Mouse (Mus musculus) liver, postnatal 0 days (tissue): ENCODE results near the gene Wdr82. TPM values are rescaled to one million over a fixed set of nuclear protein-coding genes. Genes with fewer than 3 reads are reported as not detected.

ENCODE experiments used
- ATAC-seq: fragments of 200-750 bp; cut with Nextera tagmentation; 2 replicates; pipeline ENCODE4 v1.8.0; 2017; ENCODE audit warnings: mild to moderate bottlenecking, moderate library complexity
- DNase-seq: peaks from one replicate; pipeline ENCODE4 v3.0.0-alpha.2; 2016
- H3K27ac ChIP-seq: fragments of 300-500 bp; sonication (generic); 2 replicates; pipeline ENCODE4 v1.5.1; 2014; ENCODE audit warnings: antibody characterized with exemption, moderate library complexity, mild to moderate bottlenecking, low read depth
- H3K27me3 ChIP-seq: fragments of 300-500 bp; sonication (generic); 2 replicates; pipeline ENCODE4 v1.6.1; 2014; ENCODE audit warnings: low read length, control low read depth, mixed read lengths; ENCODE audit not compliant: insufficient read depth
- H3K36me3 ChIP-seq: fragments of 300-500 bp; sonication (generic); replicated peaks from 2 replicates; pipeline ENCODE4 v1.6.1; 2014; ENCODE audit warnings: mild to moderate bottlenecking, control low read depth, low read length, moderate library complexity, mixed read lengths; ENCODE audit not compliant: insufficient read depth
- H3K4me1 ChIP-seq: fragments of 300-500 bp; sonication (generic); 2 replicates; pipeline ENCODE4 v1.6.1; 2014; ENCODE audit warnings: antibody characterized with exemption, mild to moderate bottlenecking, control low read depth; ENCODE audit not compliant: insufficient read depth
- H3K4me2 ChIP-seq: fragments of 300-500 bp; sonication (generic); 2 replicates; pipeline ENCODE4 v1.6.1; 2014; ENCODE audit warnings: low read depth, mild to moderate bottlenecking, low read length, moderate library complexity, mixed read lengths
- H3K4me3 ChIP-seq: fragments of 300-500 bp; sonication (generic); 2 replicates; pipeline ENCODE4 v1.5.1; 2014; ENCODE audit warnings: low read depth, low read length
- H3K9ac ChIP-seq: fragments of 300-500 bp; sonication (generic); replicated peaks from 2 replicates; pipeline ENCODE4 v1.6.1; 2014; ENCODE audit warnings: mild to moderate bottlenecking, moderate library complexity
- H3K9me3 ChIP-seq: fragments of 300-500 bp; sonication (generic); 2 replicates; pipeline ENCODE4 v1.6.1; 2016; ENCODE audit warnings: mild to moderate bottlenecking, control low read depth, low read length, mixed read lengths
- CTCF ChIP-seq: sonication (generic); IDR thresholded peaks from 2 replicates; pipeline ENCODE4 v1.5.1; 2016; ENCODE audit warnings: antibody characterized with exemption, low read depth
- EP300 ChIP-seq: IDR thresholded peaks from 2 replicates; pipeline ENCODE4 v1.6.1; 2016; ENCODE audit warnings: antibody characterized with exemption, low read depth, mild to moderate bottlenecking
- WGBS: fragments of 180-500 bp; shearing (Covaris S2); extraction: QIAGEN DNeasy Blood & Tissue Kit; methylation state at CpG from one replicate; pipeline ENCODE4 v1.1.7; 2014; ENCODE audit not compliant: insufficient replicate concordance; 5-methylcytosine and 5-hydroxymethylcytosine counted together
- polyA plus RNA-seq: library from polyadenylated mRNA; unstranded; fragments of >200 nt; fragmentation: Nextera tagmentation; extraction: Ambion mirVana; gene quantifications from 2 replicates; pipeline ENCODE4 v1.2.1, GENCODE M21; 2015

The Wdr82 gene
- polyA plus RNA-seq, 1 experiment from 2014 or later = 5.7 TPM

DNA sequence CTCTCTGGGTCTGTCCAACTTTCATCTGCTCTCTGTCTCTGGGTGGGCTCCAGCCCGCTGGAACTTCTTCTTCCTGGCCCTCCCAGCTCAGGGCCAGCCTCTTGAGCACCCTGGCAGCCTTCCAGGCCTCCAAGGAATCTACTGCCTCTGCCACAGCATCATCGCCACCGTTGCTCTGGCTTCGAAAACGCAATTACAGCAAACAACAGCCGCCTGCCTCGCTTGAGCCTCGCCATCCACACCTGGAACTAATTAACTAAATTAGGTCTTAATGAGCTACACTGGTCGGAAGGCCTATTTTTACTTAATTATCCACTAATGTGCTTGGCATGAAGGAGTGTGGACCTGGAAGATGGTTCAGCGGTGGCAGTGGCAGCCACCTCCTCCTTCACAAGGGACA is 31.0 kb upstream of the Wdr82 start:
- DNase-seq (no peak), ATAC-seq (no peak)
- 71% methylated on average over 10 of the region's 10 CpGs for WGBS

DNA sequence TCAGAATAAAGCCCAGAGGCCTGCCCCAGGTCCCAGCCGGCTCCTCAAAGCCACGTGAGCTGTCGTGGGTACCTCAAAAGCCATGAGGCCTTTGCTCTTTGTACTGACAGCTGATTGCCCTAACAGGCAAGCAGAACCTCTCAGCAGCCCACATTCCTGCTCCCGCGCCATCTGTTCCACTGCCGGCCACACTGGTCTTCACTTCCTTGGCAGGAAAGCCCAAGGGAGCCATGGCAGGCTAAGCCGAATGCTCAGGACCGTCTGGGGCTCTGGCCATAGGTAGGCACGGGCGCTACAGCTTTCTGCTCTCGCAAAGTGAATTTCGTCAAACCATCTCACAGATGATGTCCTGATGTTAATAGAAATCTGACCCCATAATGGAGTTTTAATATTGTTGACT is 28.8 kb upstream of the Wdr82 start:
- Histone ChIP-seq H3K36me3 (no peaks in the 10 kb centered on the region), H3K4me2 (no peak overlapping the region), H3K9me3 (no peaks in the 10 kb centered on the region; the same call in 1 of the 2 replicates), H3K4me3 (no peak overlapping the region), H3K27ac (no peak overlapping the region), H3K4me1 (no peaks in the 10 kb centered on the region), H3K9ac (no peak overlapping the region), H3K27me3 (no peaks in the 10 kb centered on the region)
- TF ChIP-seq EP300 (no peak), CTCF (no peak)
- ATAC-seq = no peak
- 76% methylated on average over 12 of the region's 12 CpGs for WGBS
- DNase-seq = no peak

More for the DNA sequence above, 31.0 kb upstream of the Wdr82 start:
- Histone ChIP-seq H3K27ac (no peak overlapping the region), H3K4me3 (no peak overlapping the region), H3K4me1 (no peaks in the 10 kb centered on the region), H3K36me3 (no peaks in the 10 kb centered on the region), H3K4me2 (no peak overlapping the region), H3K9ac (no peak overlapping the region), H3K9me3 (no peaks in the 10 kb centered on the region; the same call in 1 of the 2 replicates), H3K27me3 (no peaks in the 10 kb centered on the region)
- TF ChIP-seq EP300 = no peak
- no peak for TF ChIP-seq CTCF

DNA sequence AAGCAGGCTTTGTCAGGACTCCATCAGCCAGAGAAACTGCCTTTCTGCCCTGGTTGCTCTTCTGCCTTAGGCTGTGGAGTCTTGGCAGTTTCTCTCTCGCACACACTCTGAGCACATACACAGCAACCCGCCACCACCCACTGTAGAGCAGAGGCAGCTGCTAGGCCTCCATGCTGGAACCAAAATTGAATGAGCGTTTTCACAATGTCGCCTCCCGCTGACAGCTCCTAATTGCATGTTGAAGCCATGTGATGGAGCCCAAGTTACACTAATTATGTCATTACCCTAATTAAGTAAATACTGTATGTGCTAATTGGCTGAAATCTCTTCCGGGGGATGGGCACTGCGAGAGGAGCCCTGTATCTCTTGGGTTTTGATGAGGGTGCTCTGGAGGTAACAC is 26.6 kb upstream of the Wdr82 start:
- no peak overlapping the region for H3K4me2 ChIP-seq
- DNase-seq = no peak
- H3K9me3 ChIP-seq = no peaks in the 10 kb centered on the region
- H3K36me3 ChIP-seq = no peaks in the 10 kb centered on the region
- H3K4me1 ChIP-seq = 0 out of 2 replicates have a peak, but pooled peaks cover 7% of the 10 kb centered on the region
- no peak for ATAC-seq
- H3K4me3 ChIP-seq = no peak overlapping the region
- H3K9ac ChIP-seq = no peak overlapping the region
- no peak for TF ChIP-seq CTCF
- TF ChIP-seq EP300 = no peak
- WGBS = 79% methylated on average over 7 of the region's 7 CpGs
- no peak overlapping the region for H3K27ac ChIP-seq
- H3K27me3 ChIP-seq = peaks cover 20% of the 10 kb centered on the region

DNA sequence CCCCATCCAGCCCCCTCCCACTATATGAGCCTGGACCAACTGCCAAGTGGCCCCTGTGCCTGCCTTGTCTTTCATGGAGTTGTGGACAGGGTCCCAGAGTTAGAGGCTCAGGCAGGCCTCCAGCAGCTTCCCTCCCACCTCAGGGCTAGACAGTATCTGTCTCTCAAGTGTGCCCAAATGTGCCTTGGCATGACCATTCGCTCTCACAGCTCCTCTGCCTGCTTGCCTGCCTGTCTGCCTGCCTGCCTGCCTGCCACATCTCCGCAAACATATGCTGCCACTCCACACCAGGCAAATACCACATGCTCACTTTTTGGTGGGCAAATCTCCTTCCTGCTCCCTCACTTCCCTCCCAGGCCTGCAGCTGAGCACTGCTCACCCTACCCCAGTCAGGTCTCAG is 25.1 kb upstream of the Wdr82 start:
- TF ChIP-seq EP300 = no peak
- TF ChIP-seq CTCF = no peak
- ATAC-seq (no peak), DNase-seq (no peak)
- Histone ChIP-seq H3K9ac (no peak overlapping the region), H3K27me3 (peaks cover 32% of the 10 kb centered on the region), H3K27ac (no peak overlapping the region), H3K4me3 (no peak overlapping the region), H3K36me3 (no peaks in the 10 kb centered on the region), H3K4me1 (0 out of 2 replicates have a peak, but pooled peaks cover 8% of the 10 kb centered on the region), H3K9me3 (no peaks in the 10 kb centered on the region), H3K4me2 (no peak overlapping the region)
- whole genome bisulfite sequencing = 78% methylated on average over 2 of the region's 2 CpGs

DNA sequence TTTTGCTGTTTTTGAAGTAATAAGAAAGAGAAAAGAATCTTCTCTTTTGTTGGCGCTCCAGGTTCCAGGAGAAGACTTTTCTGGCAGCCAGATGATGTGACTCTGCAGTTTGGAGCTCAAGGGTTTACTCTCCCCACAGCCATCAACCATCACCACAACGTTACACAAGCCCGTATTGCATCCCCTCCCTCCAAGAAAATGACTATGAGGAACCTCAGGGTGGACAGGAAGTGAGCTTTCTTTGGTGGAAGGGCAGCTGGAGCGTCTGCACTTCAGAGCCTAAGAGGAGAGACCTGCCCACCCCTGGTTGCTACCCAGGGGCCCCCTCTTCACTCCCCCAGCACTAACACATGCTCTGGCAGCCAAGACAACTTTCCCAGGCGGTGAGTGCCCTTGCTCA is 23.4 kb upstream of the Wdr82 start:
- ATAC-seq = no peak
- peaks cover 32% of the 10 kb centered on the region for H3K27me3 ChIP-seq

DNA sequence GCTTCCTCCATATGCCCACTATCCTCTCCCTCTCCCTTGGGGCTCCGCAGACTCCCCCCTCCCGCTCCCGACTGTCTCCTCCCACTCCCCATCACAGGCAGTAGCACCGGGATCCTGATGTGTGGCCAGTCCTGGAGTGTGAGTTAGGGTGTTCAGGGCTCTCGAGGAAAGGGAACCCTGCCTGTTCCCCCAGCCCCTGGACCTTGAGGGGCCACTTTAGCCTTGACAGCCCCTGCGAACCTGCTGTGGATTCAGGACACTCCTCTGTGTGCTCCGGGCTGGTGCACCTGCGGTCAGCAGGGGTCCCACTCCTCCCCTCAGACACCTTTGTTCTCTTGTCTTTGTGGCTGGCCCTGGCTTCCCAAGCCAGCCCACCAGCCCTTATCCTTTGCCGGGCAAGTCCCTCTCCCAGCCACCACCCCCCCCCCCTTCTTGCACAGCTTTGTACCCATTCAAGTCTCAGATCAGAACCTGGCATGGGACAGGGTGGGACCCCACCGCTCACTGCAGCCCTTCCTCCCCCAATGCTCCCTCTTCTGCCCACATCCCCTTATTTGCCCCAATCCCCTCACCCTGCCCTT is 22.8 kb upstream of the Wdr82 start:
- Histone ChIP-seq H3K9ac (no peak overlapping the region), H3K27me3 (peaks cover 32% of the 10 kb centered on the region), H3K4me1 (0 out of 2 replicates have a peak, but pooled peaks cover 8% of the 10 kb centered on the region), H3K27ac (no peak overlapping the region), H3K9me3 (no peaks in the 10 kb centered on the region), H3K4me3 (peak overlapping the region; percentile 25; the same call in 1 of the 2 replicates), H3K36me3 (no peaks in the 10 kb centered on the region), H3K4me2 (peak overlapping the region; percentile 48)
- ATAC-seq (no peak), DNase-seq (no peak)
- 7% methylated on average over 9 of the region's 10 CpGs for WGBS
- no peak for TF ChIP-seq CTCF
- TF ChIP-seq EP300 = no peak

More for the DNA sequence above, 23.4 kb upstream of the Wdr82 start:
- WGBS = 24% methylated on average over 5 of the region's 5 CpGs
- Histone ChIP-seq H3K27ac (no peak overlapping the region), H3K4me1 (0 out of 2 replicates have a peak, but pooled peaks cover 8% of the 10 kb centered on the region), H3K9ac (no peak overlapping the region), H3K4me2 (peak overlapping the region; percentile 48), H3K9me3 (no peaks in the 10 kb centered on the region), H3K4me3 (0 out of 2 replicates have a peak overlapping the region, but pooled peaks have one; percentile 25), H3K36me3 (no peaks in the 10 kb centered on the region)
- no peak for DNase-seq
- TF ChIP-seq CTCF (no peak), EP300 (no peak)
